Mouse (Mus musculus) testis, postnatal 14 days (tissue): ENCODE data around the gene Tfpi.
"Not testable (repeated sequence)": the region's sequence is repeated elsewhere in the genome, so short reads cannot be mapped to it uniquely, and the experiment has no call there.

Experiments
- DNase-seq: peaks from one replicate; pipeline ENCODE4 v3.0.0; 2021; ENCODE audit warnings: low spot score

Tfpi gene

DNA sequence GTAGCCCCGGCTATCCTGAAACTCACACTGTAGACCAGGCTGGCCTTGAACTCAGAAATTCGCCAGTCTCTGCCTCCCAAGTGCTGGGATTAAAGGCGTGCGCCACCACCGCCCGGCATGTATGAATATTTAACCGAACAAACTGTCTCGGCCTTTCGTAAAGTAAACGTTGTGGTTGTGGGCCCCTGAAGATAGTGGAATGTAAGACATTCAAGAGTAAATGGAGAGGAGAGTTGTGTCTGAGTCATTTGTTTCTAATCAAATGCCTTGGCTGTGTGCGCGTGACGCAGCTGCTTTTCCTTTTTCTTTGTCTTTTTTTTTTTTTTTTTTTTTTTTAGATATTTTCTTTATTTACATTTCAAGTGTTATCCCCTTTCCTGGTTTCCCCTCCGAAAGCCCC is 88.0 kb downstream of the Tfpi start:
- not testable (repeated sequence) for DNase-seq

DNA sequence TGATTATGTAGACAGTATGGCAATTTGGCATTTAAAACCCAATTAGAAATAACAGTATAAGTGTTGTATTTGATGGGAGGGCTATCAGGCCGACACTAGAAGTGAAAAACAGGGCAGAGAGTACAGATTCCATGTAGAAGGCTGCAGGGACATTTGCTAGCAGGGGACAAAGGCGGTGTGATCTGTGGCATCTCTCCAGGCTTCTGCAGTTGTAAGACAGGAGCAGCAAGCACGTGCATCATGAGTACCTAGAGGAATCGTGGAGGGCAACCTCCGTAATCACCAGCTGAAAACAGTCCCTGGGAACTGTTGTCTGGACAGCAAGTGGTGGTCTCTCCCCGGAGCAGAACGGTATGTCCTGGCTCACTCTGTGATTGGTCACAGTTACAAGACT is 88.6 kb downstream of the Tfpi start:
- DNase-seq = no peak

DNA sequence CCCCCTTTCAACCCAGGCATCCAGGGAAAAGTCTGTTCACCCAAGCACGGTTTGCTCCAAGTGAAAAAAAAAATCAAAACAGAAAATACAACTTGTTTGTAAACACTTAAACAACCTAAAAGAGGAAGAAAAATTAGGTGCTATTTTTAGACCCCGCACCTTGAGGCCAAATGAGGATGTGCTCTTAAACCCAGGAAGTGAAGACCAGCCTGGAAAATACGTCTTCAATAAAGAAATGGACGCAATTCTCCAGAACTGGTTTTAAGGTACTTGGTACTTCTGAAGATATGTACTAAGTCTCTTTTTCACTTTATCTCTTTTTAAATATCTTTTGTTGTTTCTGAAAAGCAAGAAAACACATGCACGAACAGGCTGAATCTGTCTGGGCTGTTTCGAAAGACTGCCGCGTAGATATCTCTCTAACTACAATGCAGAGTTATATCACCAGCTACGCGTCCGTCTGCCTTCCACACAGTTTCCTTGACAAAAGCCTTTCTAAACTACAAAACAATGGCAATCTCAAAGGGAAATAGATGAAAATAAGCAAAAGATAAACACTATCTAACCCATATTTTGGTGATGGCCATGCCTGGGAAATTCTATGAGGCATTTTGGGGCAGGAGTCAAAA is 89.1 kb downstream of the Tfpi start:
- DNase-seq = no peak

DNA sequence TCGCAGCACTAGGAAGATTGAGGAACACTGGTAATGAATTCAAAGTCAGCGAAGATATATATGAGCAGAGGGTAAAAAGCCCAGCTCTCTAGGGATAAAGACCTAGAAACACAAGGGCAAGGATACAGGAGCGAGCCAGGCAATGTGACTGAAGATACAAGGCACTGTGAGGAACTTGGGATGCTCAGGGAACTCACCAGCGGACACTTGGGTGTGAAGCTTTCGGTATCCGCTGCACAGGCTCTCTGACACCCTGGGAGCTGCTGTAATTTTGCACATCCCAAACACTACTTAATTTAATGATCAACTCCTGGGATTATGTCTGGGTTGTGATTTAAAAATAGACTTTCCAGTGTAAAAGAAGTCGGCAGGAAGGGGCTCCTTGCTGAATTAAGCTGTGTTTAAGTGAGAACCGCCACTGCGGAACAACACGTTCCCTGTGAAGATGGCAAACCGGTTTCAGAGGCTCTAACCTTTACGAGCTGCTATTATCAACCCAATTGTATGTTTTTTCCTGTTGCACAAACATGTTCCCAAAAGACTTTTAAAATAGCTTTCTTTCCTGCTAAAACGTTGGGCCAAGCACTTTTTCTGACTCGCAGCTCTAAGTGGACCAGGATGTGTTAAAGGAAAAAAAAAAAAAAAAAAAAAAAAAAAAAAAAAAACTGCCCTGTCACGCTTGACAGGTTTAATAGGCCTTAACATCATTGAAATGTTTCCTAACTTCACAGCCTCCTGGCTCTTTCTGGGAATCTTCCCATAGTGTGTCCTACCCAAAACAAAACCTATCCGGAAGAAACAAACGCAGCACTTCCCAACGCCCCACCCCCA is 89.8 kb downstream of the Tfpi start:
- DNase-seq = no peak

DNA sequence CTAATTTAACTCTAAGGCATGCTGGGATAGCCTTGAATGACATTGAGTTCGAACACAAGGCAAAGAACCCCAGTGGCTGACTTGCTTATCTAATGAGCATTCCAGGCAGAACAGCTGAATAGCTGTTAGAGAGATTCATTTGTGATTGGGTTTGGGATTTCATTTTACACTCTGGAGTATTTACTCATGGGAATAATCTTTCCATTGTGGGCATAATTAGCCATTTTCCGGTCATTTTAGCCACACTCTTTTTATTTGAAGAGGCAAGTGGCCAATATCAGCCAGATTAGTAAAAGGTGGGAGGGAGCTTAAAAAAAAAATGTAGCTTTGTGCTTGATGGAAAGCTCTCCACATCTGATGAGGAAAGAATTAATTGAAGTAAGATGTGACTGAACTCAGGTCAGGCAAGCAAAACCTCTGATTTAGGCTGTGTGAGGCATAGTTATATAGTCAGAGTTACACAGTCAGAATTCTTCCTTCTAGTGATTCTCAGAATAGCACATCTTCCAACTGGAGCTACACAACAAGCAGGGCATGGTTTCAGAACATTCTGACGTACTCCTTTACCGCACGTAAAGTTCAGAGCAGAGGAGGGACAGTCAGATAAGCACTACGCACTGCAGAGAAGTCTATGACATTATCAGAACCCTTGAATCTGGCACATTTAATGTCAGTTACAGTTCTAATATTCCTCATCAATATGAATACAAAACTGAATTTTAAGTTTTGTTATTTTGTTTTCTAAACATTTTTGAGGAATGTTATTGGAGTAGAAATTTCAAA is 91.5 kb downstream of the Tfpi start:
- DNase-seq = no peak

DNA sequence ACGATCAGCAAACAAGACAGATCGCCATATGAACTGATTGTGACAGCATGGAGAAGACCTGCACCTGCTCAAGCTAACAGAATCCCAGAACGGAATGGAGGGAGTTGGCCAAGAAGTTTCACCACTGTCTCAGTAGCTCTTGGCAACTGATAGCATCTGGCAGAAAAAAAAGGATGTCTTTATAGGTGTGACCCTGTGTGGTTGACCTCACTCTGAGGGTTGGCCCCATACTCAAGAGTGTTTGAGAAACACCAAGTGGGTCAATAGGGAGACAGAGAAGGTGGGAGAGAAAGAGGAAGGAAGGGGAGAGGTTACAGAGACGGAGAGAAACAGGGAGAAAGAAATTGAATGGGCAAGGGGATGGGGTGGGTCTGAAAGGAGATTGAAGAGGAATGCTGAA is 92.7 kb downstream of the Tfpi start:
- no peak for DNase-seq
